11 mouse cellular contexts compared by ENCODE assay signal in the genomic region with DNA sequence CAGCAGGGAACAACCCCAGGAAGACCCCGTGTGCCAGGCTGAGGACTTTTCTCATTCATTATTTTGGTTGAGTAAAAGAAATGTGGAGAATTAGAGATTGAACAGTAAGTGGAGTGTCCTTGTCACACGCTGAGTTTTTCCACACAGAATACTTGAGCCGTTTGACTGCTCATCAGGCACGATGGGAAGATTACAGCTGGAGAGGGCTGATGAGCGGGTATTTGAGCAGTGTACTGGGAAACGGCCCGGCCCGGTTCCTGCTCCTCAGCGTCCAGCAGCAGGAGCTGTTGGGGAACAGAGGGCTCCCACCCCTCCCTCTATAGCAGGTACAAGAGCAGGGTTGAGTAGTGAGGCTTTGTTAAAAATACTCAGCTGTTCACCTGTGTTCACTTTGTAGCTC. TPM values are rescaled to one million over a fixed set of nuclear protein-coding genes. Genes with fewer than 3 reads are reported as not detected.
DNase-seq lines count a peak whose midpoint lies in the region; ATAC-seq and TF ChIP-seq lines count a peak whose summit lies in the region.
"Had no signal": no experiment of that assay in that cellular context is flagged by ENCODE, and none has a peak within 500 bp of the region (broad histone marks: within the 10 kb centered on the region; RNA-seq: fewer than 3 reads in every experiment).

No protein-coding gene starts in this region.

- no peaks in the 10 kb centered on the region for H3K4me1 ChIP-seq in embryonic facial prominence, embryonic 11.5 days (ENCODE audit: control insufficient read depth, insufficient read depth, low read length)
- H3K4me1 ChIP-seq in embryonic facial prominence, embryonic 10.5 days, result peaks cover 18% of the 10 kb centered on the region
- H3K4me1 ChIP-seq in CH12.LX (ENCODE audit: control insufficient read depth in 1 of 2, insufficient read depth in 2 of 2), result peaks cover 4 to 39% of the 10 kb centered on the region in 2 experiments
- H3K4me1 ChIP-seq in forebrain, embryonic 16.5 days (replicated peaks; ENCODE audit: control insufficient read depth, insufficient read depth, low read length), result peaks cover 18% of the 10 kb centered on the region
- peaks cover 17% of the 10 kb centered on the region for H3K4me1 ChIP-seq in midbrain, embryonic 12.5 days

- H3K9ac ChIP-seq in embryonic facial prominence, embryonic 11.5 days (replicated peaks; ENCODE audit: low read length), result no peak overlapping the region
- no peak overlapping the region for H3K9ac ChIP-seq in CH12.LX (ENCODE audit: insufficient read depth, low read depth)
- no peak overlapping the region for H3K9ac ChIP-seq in forebrain, embryonic 16.5 days (replicated peaks; ENCODE audit: low read depth, low read length)
- H3K9ac ChIP-seq in midbrain, embryonic 12.5 days (replicated peaks), result no peak overlapping the region

- no peak for TF ChIP-seq RAD21 in CH12.LX (IDR thresholded peaks at IDR 0.05; ENCODE audit: low read depth, low read length)

- H3K36me3 ChIP-seq in embryonic facial prominence, embryonic 11.5 days (replicated peaks; ENCODE audit: control insufficient read depth, insufficient read depth, low read depth, low read length), result peaks cover 8% of the 10 kb centered on the region
- peaks cover 55% of the 10 kb centered on the region for H3K36me3 ChIP-seq in embryonic facial prominence, embryonic 10.5 days (replicated peaks)
- H3K36me3 ChIP-seq in CH12.LX (replicated peaks in 1 of 2; ENCODE audit: control insufficient read depth in 1 of 2, insufficient read depth in 1 of 2, low read length in 1 of 2), result peaks cover 57 to 73% of the 10 kb centered on the region in 2 experiments
- peaks cover 22% of the 10 kb centered on the region for H3K36me3 ChIP-seq in forebrain, embryonic 16.5 days (ENCODE audit: control insufficient read depth, insufficient read depth)
- peaks cover 44% of the 10 kb centered on the region for H3K36me3 ChIP-seq in midbrain, embryonic 12.5 days

- no peak overlapping the region for H3K4me2 ChIP-seq in embryonic facial prominence, embryonic 11.5 days (ENCODE audit: low read depth, low read length)
- H3K4me2 ChIP-seq in CH12.LX (ENCODE audit: insufficient read depth, low read depth, poor library complexity, severe bottlenecking), result no peak overlapping the region
- no peak overlapping the region for H3K4me2 ChIP-seq in forebrain, embryonic 16.5 days (ENCODE audit: low read length)
- H3K4me2 ChIP-seq in midbrain, embryonic 12.5 days (replicated peaks), result no peak overlapping the region

- H3K27ac ChIP-seq in embryonic facial prominence, embryonic 11.5 days (replicated peaks; ENCODE audit: low read depth, low read length), result 0 out of 2 replicates have a peak overlapping the region, but pooled peaks have one; percentile 14
- H3K27ac ChIP-seq in embryonic facial prominence, embryonic 10.5 days (replicated peaks), result no peak overlapping the region
- no peak overlapping the region for H3K27ac ChIP-seq in CH12.LX (ENCODE audit: insufficient read depth, low read depth)
- H3K27ac ChIP-seq in forebrain, embryonic 16.5 days (ENCODE audit: low read length), result peak overlapping the region; percentile 31; the same call in 1 of the 2 replicates
- H3K27ac ChIP-seq in midbrain, embryonic 12.5 days (replicated peaks), result peak overlapping the region; percentile 93

- no peak overlapping the region for H3K4me3 ChIP-seq in embryonic facial prominence, embryonic 11.5 days (ENCODE audit: low read depth, low read length)
- H3K4me3 ChIP-seq in embryonic facial prominence, embryonic 10.5 days, result no peak overlapping the region
- H3K4me3 ChIP-seq in CH12.LX (replicated peaks in 1 of 3; ENCODE audit: low read depth in 2 of 3, low read length in 2 of 3, poor library complexity in 1 of 3), result no peak overlapping the region
- no peak overlapping the region for H3K4me3 ChIP-seq in forebrain, embryonic 16.5 days (replicated peaks; ENCODE audit: low read length)
- no peak overlapping the region for H3K4me3 ChIP-seq in midbrain, embryonic 12.5 days

- 0 out of 2 replicates have a peak, but pooled peaks have one; percentile 16 for TF ChIP-seq POLR2A in CH12.LX (IDR thresholded peaks at IDR 0.05; ENCODE audit: low read depth, low read length)

- no peak for ATAC-seq in embryonic facial prominence, embryonic 11.5 days (replicated peaks; ENCODE audit: insufficient number of reproducible peaks, low FRiP score, low TSS enrichment, low read depth)
- ATAC-seq in forebrain, embryonic 16.5 days, result no peak
- ATAC-seq in midbrain, embryonic 12.5 days (ENCODE audit: low FRiP score, low read depth), result no peak
- ATAC-seq: lung, postnatal 0 days had no signal

- no peaks in the 10 kb centered on the region for H3K27me3 ChIP-seq in embryonic facial prominence, embryonic 11.5 days (ENCODE audit: control insufficient read depth, insufficient read depth, low read length)
- no peaks in the 10 kb centered on the region for H3K27me3 ChIP-seq in embryonic facial prominence, embryonic 10.5 days (replicated peaks; ENCODE audit: low read depth, poor library complexity, severe bottlenecking)
- H3K27me3 ChIP-seq in CH12.LX (replicated peaks), result no peaks in the 10 kb centered on the region
- no peaks in the 10 kb centered on the region for H3K27me3 ChIP-seq in forebrain, embryonic 16.5 days (replicated peaks; ENCODE audit: control insufficient read depth, insufficient read depth, low read length)
- no peaks in the 10 kb centered on the region for H3K27me3 ChIP-seq in midbrain, embryonic 12.5 days

- TF ChIP-seq CTCF in CH12.LX (conservative IDR thresholded peaks at IDR 0.05 in 1 of 2, IDR thresholded peaks at IDR 0.05 in 1 of 2; ENCODE audit: low read depth in 2 of 2, low read length in 2 of 2), result no peak

- dilution Hi-C loops in CH12.LX (cut with MboI; ENCODE audit: extremely low pct_ligation_motif_present, extremely low pct_unique_long_range_greater_than_20kb, low sequenced_read_pairs), result no loop called here

- in situ Hi-C loops in CH12.LX (cut with MboI; ENCODE audit: low pct_ligation_motif_present, low pct_unique_long_range_greater_than_20kb, low sequenced_read_pairs), result loop anchor here (5.0 to 25.0 kb wide), 3 partner anchors 43 to 1113 kb away; partner anchors contain the start of gene Zmiz1

- H3K9me3 ChIP-seq in embryonic facial prominence, embryonic 11.5 days (replicated peaks; ENCODE audit: control insufficient read depth, low read length), result no peaks in the 10 kb centered on the region; the same call in 1 of the 2 replicates
- no peaks in the 10 kb centered on the region for H3K9me3 ChIP-seq in embryonic facial prominence, embryonic 10.5 days
- H3K9me3 ChIP-seq in CH12.LX (replicated peaks; ENCODE audit: low read length), result peaks cover 4% of the 10 kb centered on the region
- H3K9me3 ChIP-seq in forebrain, embryonic 16.5 days (ENCODE audit: control insufficient read depth, low read length), result no peaks in the 10 kb centered on the region
- no peaks in the 10 kb centered on the region for H3K9me3 ChIP-seq in midbrain, embryonic 12.5 days

- peaks cover 12% of the 10 kb centered on the region for H3K79me2 ChIP-seq in CH12.LX (replicated peaks; ENCODE audit: control insufficient read depth, extremely low read depth, insufficient read depth, poor library complexity, severe bottlenecking)

- 41% methylated on average over 9 of the region's 9 CpGs for WGBS in embryonic facial prominence, embryonic 11.5 days
- 42% methylated on average over 9 of the region's 9 CpGs for WGBS in embryonic facial prominence, embryonic 10.5 days
- WGBS in forebrain, embryonic 16.5 days, result 26% methylated on average over 9 of the region's 9 CpGs
- 27% methylated on average over 9 of the region's 9 CpGs for WGBS in midbrain, embryonic 12.5 days

- no peak for DNase-seq in embryonic facial prominence, embryonic 11.5 days (ENCODE audit: low spot score)
- DNase-seq in embryonic facial prominence, embryonic 10.5 days (ENCODE audit: low spot score), result no peak
- no peak for DNase-seq in CH12.LX (ENCODE audit: extremely low read depth)
- no peak for DNase-seq in ovary, postnatal 36 days (ENCODE audit: low spot score)
- no peak for DNase-seq in adrenal gland, adult 2 months
- no peak for DNase-seq in urinary bladder, postnatal 25 days (ENCODE audit: low spot score)
- DNase-seq: heart, adult 18-20 months; kidney, postnatal 10 days had no signal

- no peak for TF ChIP-seq EP300 in CH12.LX (IDR thresholded peaks at IDR 0.05; ENCODE audit: low read length)

TF ChIP-seq in CH12.LX, 34 proteins besides CTCF, POLR2A, EP300 and RAD21:
- TF ChIP-seq POLR2AphosphoS2 (IDR thresholded peaks at IDR 0.05; ENCODE audit: low read depth, low read length), result peak; percentile 9; the same call in 1 of the 2 replicates
- TF ChIP-seq ZKSCAN1 (IDR thresholded peaks at IDR 0.05; ENCODE audit: borderline replicate concordance, low read depth, low read length), result no peak
- TF ChIP-seq ZMIZ1 (IDR thresholded peaks at IDR 0.05; ENCODE audit: low read depth, low read length), result peak; percentile 55
- no peak for TF ChIP-seq PAX5 (IDR thresholded peaks at IDR 0.05; ENCODE audit: low read length)

RNA-seq across cellular contexts. Expression of gene Rps24, which starts 12.6 kb away (rescaled TPM):
- polyA plus RNA-seq in embryonic facial prominence, embryonic 11.5 days (2014; fragmentation: Nextera tagmentation; extraction: Ambion mirVana), result 1,210 and 1,350 TPM in 2 replicates
- polyA plus RNA-seq in embryonic facial prominence, embryonic 10.5 days (2016; fragmentation: Nextera tagmentation; extraction: Ambion mirVana), result 1,131 and 1,182 TPM in 2 replicates
- total RNA-seq in CH12.LX (2012; rRNA removed) (2,823 and 3,216 TPM in 2 replicates), CH12.LX (2014; rRNA removed) (7,057 and 7,430 TPM in 2 replicates)
- 3,420 and 4,075 TPM in 2 replicates for polyA plus RNA-seq in CH12.LX (2012; ENCODE audit: insufficient read length, low read depth)
- 482 and 530 TPM in 2 replicates for polyA plus RNA-seq in forebrain, embryonic 16.5 days (2015; fragmentation: Nextera tagmentation; extraction: Ambion mirVana)
- 901 and 946 TPM in 2 replicates for polyA plus RNA-seq in midbrain, embryonic 12.5 days (2016; fragmentation: Nextera tagmentation; extraction: Ambion mirVana)
- total RNA-seq in adrenal gland, adult 2 months (2021), result 1,000 to 10,000 TPM; 1,786 to 2,185 TPM
- polyA plus RNA-seq in adrenal gland, adult 2 months (2012; rRNA removed), result 71.2 and 105 TPM in 2 replicates

RNA-seq across cellular contexts. Expression of gene Polr3a, which starts 12.6 kb away (rescaled TPM):
- 15.5 and 17.3 TPM in 2 replicates for polyA plus RNA-seq in embryonic facial prominence, embryonic 11.5 days (2014; fragmentation: Nextera tagmentation; extraction: Ambion mirVana)
- 20.4 and 21.4 TPM in 2 replicates for polyA plus RNA-seq in embryonic facial prominence, embryonic 10.5 days (2016; fragmentation: Nextera tagmentation; extraction: Ambion mirVana)
- total RNA-seq in CH12.LX (2012; rRNA removed), result 15.9 and 17.0 TPM in 2 replicates
- 10.8 and 11.6 TPM in 2 replicates for total RNA-seq in CH12.LX (2014; rRNA removed)
- polyA plus RNA-seq in CH12.LX (2012; ENCODE audit: insufficient read length, low read depth), result 18.4 and 18.9 TPM in 2 replicates
- polyA plus RNA-seq in forebrain, embryonic 16.5 days (2015; fragmentation: Nextera tagmentation; extraction: Ambion mirVana), result 20.8 and 23.8 TPM in 2 replicates
- polyA plus RNA-seq in midbrain, embryonic 12.5 days (2016; fragmentation: Nextera tagmentation; extraction: Ambion mirVana), result 22.5 and 24.5 TPM in 2 replicates
- 10 to 100 TPM; 15.2 to 18.2 TPM for total RNA-seq in adrenal gland, adult 2 months (2021)
- polyA plus RNA-seq in adrenal gland, adult 2 months (2012; rRNA removed), result 2.6 and 4.1 TPM in 2 replicates

Comparison
In these comparisons a context has a peak if more than half of its experiments do, and no peak if none do; other contexts are left out.
1. H3K27ac ChIP-seq: peak in embryonic facial prominence, embryonic 11.5 days (single experiment), forebrain, embryonic 16.5 days (single experiment) and midbrain, embryonic 12.5 days (single experiment); none in embryonic facial prominence, embryonic 10.5 days (single experiment) and CH12.LX (single experiment).